Mouse (Mus musculus) C2C12 (cell line): ENCODE measurements around the gene Kcnk10.

Source experiments
- CEBPB ChIP-seq: IDR thresholded peaks from one replicate; pipeline ENCODE4 v1.6.1; 2011; ENCODE audit warnings: low read depth, mild to moderate bottlenecking, control low read depth, moderate library complexity
- CTCF ChIP-seq: IDR thresholded peaks from one replicate; pipeline ENCODE4 v1.5.1; 2011; ENCODE audit not compliant: control insufficient read depth, insufficient read depth, insufficient read length
- FOSL1 ChIP-seq: IDR thresholded peaks from one replicate; pipeline ENCODE4 v1.8.0; 2011; ENCODE audit warnings: mild to moderate bottlenecking, low read length; ENCODE audit not compliant: poor library complexity, insufficient read depth, severe bottlenecking
- MAX ChIP-seq: IDR thresholded peaks from one replicate; pipeline ENCODE4 v1.6.1; 2011; ENCODE audit warnings: mild to moderate bottlenecking, control low read depth
- MYOD1 ChIP-seq: IDR thresholded peaks from one replicate; pipeline ENCODE4 v1.6.1; 2011; ENCODE audit warnings: low read depth; ENCODE audit not compliant: control insufficient read depth, insufficient read length
- MYOG ChIP-seq: IDR thresholded peaks from one replicate; pipeline ENCODE4 v1.6.1; 2011; ENCODE audit not compliant: control insufficient read depth, insufficient read length; ENCODE audit errors: extremely low read depth
- USF1 ChIP-seq: IDR thresholded peaks from one replicate; pipeline ENCODE4 v1.6.1; 2011; ENCODE audit warnings: low read depth, mild to moderate bottlenecking, control low read depth, moderate library complexity

DNA sequence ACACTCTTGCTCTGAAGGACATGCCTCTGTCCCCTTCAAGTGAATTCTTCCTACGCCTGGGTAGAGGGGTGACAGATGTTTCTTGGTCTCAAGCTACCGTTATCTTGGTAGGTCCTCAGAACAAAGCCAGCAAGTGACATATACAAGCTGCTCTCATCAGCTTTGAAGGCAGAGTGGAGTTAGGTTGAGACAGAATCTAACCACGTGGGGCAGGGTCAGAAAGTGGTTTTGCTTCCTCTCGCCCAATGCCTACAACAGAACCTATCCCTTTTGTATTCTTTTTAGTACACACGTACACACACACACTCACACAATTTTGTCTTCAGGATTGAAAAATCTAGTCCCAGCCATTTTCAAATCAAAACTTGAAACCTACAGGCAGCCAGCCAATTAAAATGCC is 186.8 kb downstream of the Kcnk10 start:
- TF ChIP-seq CTCF (no peak), MAX (no peak), CEBPB (no peak), MYOG (no peak), USF1 (no peak), FOSL1 (no peak), MYOD1 (no peak)
